Mouse (Mus musculus) bone marrow macrophage, adult 2 months (primary cell): Measurements from ENCODE around the gene Olfr92.

Experiments used
- CTCF ChIP-seq: IDR thresholded peaks from 2 replicates; pipeline ENCODE4 v1.5.1; 2012; ENCODE audit warnings: low read depth, mild to moderate bottlenecking, low read length, moderate library complexity
- POLR2A ChIP-seq: IDR thresholded peaks from 2 replicates; pipeline ENCODE4 v1.6.1; 2012; ENCODE audit warnings: mild to moderate bottlenecking, low read depth, low read length, borderline replicate concordance

DNA sequence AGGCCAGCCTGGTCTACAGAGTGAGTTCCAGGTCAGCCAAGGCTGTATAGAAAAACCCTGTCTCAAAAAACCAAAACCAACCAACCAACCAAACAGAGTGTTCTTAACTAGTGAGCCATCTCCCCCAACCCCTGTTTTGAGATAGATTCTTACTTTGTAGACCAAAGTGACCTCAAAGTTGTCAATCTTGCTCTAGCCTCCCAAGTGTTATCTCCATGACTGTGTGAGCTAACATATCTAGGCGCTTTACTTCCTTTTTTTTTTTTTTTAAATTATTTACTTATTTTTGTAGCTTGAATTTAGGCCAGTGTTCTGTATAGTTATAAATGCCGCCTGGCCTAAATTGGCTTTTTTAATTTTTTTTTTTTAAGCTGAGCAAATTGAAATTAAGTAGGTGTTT lies 53.9 kb downstream of the Olfr92 start:
- TF ChIP-seq CTCF: no peak
- no peak for TF ChIP-seq POLR2A
